Mouse (Mus musculus) midbrain, embryonic 15.5 days (tissue): ENCODE data around the gene Aicda. TPM values are rescaled to one million over a fixed set of nuclear protein-coding genes. Genes with fewer than 3 reads are reported as not detected.
"Not testable (repeated sequence)": the region's sequence is repeated elsewhere in the genome, so short reads cannot be mapped to it uniquely, and the experiment has no call there.

ENCODE experiments used
- ATAC-seq: fragments of 200-750 bp; cut with Nextera tagmentation; replicated peaks from 2 replicates; pipeline ENCODE4 v1.8.0; 2017; ENCODE audit warnings: moderate TSS enrichment
- H3K27ac ChIP-seq: fragments of 300-500 bp; sonication (generic); 2 replicates; pipeline ENCODE4 v1.5.1; 2015; ENCODE audit warnings: mild to moderate bottlenecking, inconsistent platforms
- H3K27me3 ChIP-seq: fragments of 300-500 bp; sonication (generic); replicated peaks from 2 replicates; pipeline ENCODE4 v1.6.1; 2015; ENCODE audit warnings: inconsistent platforms
- H3K36me3 ChIP-seq: fragments of 300-500 bp; sonication (generic); replicated peaks from 2 replicates; pipeline ENCODE4 v1.6.1; 2015; ENCODE audit warnings: inconsistent platforms
- H3K4me1 ChIP-seq: fragments of 300-500 bp; sonication (generic); 2 replicates; pipeline ENCODE4 v1.6.1; 2015; ENCODE audit warnings: inconsistent platforms
- H3K4me2 ChIP-seq: fragments of 300-500 bp; sonication (generic); 2 replicates; pipeline ENCODE4 v1.6.1; 2015; ENCODE audit warnings: inconsistent platforms, mild to moderate bottlenecking, moderate library complexity
- H3K4me3 ChIP-seq: fragments of 300-500 bp; sonication (generic); 2 replicates; pipeline ENCODE4 v1.5.1; 2015; ENCODE audit warnings: mild to moderate bottlenecking, inconsistent platforms
- H3K9ac ChIP-seq: fragments of 300-500 bp; sonication (generic); 2 replicates; pipeline ENCODE4 v1.6.1; 2015; ENCODE audit warnings: mild to moderate bottlenecking, inconsistent platforms
- H3K9me3 ChIP-seq: fragments of 300-500 bp; sonication (generic); 2 replicates; pipeline ENCODE4 v1.6.1; 2016; ENCODE audit warnings: inconsistent platforms
- WGBS: fragments of 180-500 bp; shearing (Covaris S2); methylation state at CpG from one replicate; pipeline ENCODE4 v1.1.7; 2015; ENCODE audit warnings: mixed read lengths; 5-methylcytosine and 5-hydroxymethylcytosine counted together
- polyA plus RNA-seq: library from polyadenylated mRNA; unstranded; fragments of >200 nt; fragmentation: Nextera tagmentation; extraction: Ambion mirVana; gene quantifications from 2 replicates; pipeline ENCODE4 v1.2.1, GENCODE M21; 2015

Gene Aicda
- polyA plus RNA-seq, 1 experiment from 2014 or later = 0.56 TPM

DNA sequence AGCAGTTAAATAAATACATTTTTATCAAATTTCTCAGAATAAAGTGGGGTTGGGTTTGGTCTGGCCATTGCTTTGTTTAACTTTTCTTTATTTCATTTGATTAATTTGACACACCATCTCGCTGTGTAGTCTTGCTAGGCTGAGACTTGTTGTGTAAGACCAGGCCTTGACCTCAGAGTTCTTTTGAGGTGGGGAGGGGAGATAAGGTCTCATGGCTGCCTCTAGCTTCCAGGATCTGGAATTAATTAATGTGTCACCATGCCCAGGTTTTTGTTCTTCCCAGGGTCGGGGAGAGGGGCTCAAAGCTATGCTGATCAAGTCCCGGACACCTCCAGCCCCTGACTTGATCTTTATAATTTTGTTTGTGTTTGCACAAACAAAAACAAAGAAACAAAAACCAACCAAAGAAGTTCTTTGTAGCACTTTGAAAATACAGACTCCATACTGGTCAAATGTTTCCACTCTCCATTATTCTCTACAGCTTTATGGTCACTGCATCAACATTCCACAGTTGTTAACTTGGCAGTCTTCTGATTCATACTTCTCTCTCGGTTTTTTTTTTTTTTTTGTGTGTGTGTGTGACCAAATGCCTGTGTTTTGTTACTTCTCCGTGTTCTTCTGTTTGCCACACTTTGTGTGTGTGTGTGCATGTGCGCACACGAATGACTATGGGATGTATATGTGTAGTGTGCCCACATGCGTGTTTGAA lies 22.0 kb upstream of the Aicda start:
- Histone ChIP-seq H3K4me1 (no peaks in the 10 kb centered on the region), H3K9ac (no peak overlapping the region), H3K27ac (no peak overlapping the region), H3K4me2 (no peak overlapping the region), H3K27me3 (no peaks in the 10 kb centered on the region), H3K4me3 (no peak overlapping the region), H3K36me3 (no peaks in the 10 kb centered on the region), H3K9me3 (no peaks in the 10 kb centered on the region)
- 75% methylated on average over 8 of the region's 8 CpGs for WGBS
- ATAC-seq = no peak

GRCm38 (mm10) chr6:122532883-122533302 lies 20.7 kb upstream of the Aicda start:
- H3K4me1 ChIP-seq = no peaks in the 10 kb centered on the region
- no peak for ATAC-seq
- H3K9me3 ChIP-seq = no peaks in the 10 kb centered on the region
- no peak overlapping the region for H3K9ac ChIP-seq
- no peak overlapping the region for H3K4me3 ChIP-seq
- H3K27ac ChIP-seq = no peak overlapping the region
- peak overlapping the region; percentile 30 for H3K4me2 ChIP-seq
- no peaks in the 10 kb centered on the region for H3K27me3 ChIP-seq
- WGBS = 13% methylated on average over 4 of the region's 4 CpGs
- H3K36me3 ChIP-seq = no peaks in the 10 kb centered on the region

GRCm38 (mm10) chr6:122534032-122534431 lies 19.6 kb upstream of the Aicda start:
- Histone ChIP-seq H3K4me2 (no peak overlapping the region), H3K36me3 (no peaks in the 10 kb centered on the region), H3K9ac (no peak overlapping the region), H3K9me3 (no peaks in the 10 kb centered on the region), H3K4me3 (no peak overlapping the region), H3K27ac (no peak overlapping the region), H3K4me1 (no peaks in the 10 kb centered on the region), H3K27me3 (no peaks in the 10 kb centered on the region)
- 25% methylated on average over 3 of the region's 3 CpGs for WGBS
- ATAC-seq = no peak

GRCm38 (mm10) chr6:122539564-122539963 lies 14.0 kb upstream of the Aicda start:
- Histone ChIP-seq H3K4me1 (no peaks in the 10 kb centered on the region), H3K27me3 (no peaks in the 10 kb centered on the region), H3K36me3 (no peaks in the 10 kb centered on the region), H3K27ac (no peak overlapping the region), H3K9me3 (no peaks in the 10 kb centered on the region), H3K4me2 (no peak overlapping the region), H3K4me3 (no peak overlapping the region), H3K9ac (no peak overlapping the region)
- 63% methylated on average over 9 of the region's 9 CpGs for WGBS
- no peak for ATAC-seq

DNA sequence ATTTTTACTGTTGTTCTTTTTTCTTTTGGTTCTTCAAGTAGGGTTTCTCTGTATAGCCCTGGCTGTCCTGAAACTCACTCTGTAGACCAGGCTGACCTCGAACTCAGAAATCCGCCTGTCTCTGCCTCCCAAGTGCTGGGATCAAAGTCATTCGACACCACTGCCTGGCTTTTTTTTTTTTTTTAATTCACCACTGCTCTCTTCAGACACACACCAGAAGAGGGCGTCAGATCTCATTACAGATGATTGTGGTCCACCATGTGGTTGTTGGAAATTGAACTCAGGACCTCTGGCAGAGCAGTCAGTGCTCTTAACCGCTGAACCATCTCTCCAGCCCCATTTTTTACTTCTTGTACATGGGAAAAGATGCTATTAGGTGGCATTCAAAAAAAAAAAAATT lies 11.1 kb upstream of the Aicda start:
- H3K9ac ChIP-seq, H3K4me2 ChIP-seq, H3K27ac ChIP-seq, H3K27me3 ChIP-seq, H3K4me1 ChIP-seq, ATAC-seq, H3K4me3 ChIP-seq, H3K36me3 ChIP-seq, H3K9me3 ChIP-seq: not testable (repeated sequence)
- 79% methylated on average over 5 of the region's 5 CpGs for WGBS

DNA sequence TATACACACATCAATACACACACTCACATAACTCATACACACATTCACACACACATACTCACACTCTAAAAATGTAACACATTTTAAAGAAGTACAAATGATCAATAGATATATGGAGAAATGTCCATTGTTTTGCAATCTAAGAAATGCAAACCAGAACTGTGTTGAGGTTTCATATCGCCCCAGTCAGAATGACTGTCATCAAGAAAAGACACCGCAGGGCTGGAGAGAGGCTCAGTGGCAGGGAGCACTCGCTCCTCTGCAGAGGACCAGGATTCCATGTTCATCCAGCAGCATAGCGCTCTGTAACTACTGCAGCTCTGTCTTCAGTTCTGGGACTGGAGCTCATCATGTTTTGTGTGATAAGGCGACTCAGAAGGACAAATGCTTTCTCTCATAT lies 10.0 kb upstream of the Aicda start:
- no peaks in the 10 kb centered on the region for H3K4me1 ChIP-seq
- no peak overlapping the region for H3K9ac ChIP-seq
- no peak overlapping the region for H3K4me2 ChIP-seq
- WGBS = 80% methylated on average over 5 of the region's 5 CpGs
- no peak for ATAC-seq
- no peaks in the 10 kb centered on the region for H3K36me3 ChIP-seq
- no peaks in the 10 kb centered on the region for H3K9me3 ChIP-seq
- H3K4me3 ChIP-seq = no peak overlapping the region
- no peak overlapping the region for H3K27ac ChIP-seq
- no peaks in the 10 kb centered on the region for H3K27me3 ChIP-seq

DNA sequence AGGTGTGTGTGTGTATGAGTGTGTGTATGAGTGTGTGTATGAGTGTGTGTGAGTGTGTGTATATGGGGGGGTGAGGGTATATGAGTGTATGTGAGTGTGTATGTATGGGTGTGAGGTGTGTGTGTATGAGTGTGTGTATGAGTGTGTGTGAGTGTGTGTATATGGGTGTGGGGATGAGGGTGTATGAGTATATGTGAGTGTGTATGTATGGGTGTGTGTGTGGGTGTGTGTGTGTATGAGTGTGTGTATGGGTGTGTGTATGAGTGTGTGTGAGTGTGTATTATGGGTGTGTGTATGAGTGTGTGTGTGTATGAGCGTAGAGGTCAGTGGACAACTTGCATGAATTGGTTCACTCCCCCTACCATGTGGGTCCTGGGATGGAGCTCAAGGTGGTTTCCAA lies 8.9 kb upstream of the Aicda start:
- Histone ChIP-seq H3K4me1 (no peaks in the 10 kb centered on the region), H3K27me3 (no peaks in the 10 kb centered on the region), H3K27ac (no peak overlapping the region), H3K9ac (no peak overlapping the region), H3K9me3 (no peaks in the 10 kb centered on the region), H3K36me3 (no peaks in the 10 kb centered on the region), H3K4me3 (no peak overlapping the region), H3K4me2 (no peak overlapping the region)
- 88% methylated on average over 1 of the region's 1 CpGs for WGBS
- no peak for ATAC-seq

DNA sequence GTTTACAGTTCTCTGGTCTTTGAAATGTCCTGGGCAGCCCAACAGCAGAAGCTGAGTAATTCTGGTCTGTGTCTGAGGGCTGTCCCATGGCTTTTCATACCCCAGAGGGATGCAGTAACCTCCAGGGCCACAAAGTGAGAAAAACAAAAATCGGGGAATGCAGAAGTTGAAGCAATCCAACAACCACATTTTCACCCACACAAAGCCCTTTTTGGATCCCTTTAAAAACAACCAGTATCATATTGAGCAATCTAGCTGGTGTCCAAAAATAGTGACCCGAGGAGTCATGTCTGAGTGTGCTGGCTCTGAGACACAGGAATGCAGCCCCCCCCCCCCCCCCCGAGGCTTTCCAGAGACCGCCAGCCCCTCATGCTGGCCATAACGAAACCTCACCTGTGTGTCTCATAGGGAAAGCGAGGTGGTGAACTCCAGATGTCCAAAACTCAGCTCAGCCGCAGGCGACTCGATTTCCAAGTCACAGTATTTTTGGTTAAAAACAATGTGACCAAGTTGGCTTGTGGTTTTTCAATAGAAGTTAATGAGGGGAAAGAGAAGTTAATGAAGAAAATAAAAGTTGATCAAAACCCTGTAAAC lies 8.2 kb upstream of the Aicda start:
- Histone ChIP-seq H3K9me3 (no peaks in the 10 kb centered on the region), H3K4me1 (no peaks in the 10 kb centered on the region), H3K27me3 (no peaks in the 10 kb centered on the region), H3K27ac (no peak overlapping the region), H3K9ac (no peak overlapping the region), H3K4me2 (no peak overlapping the region), H3K36me3 (no peaks in the 10 kb centered on the region), H3K4me3 (no peak overlapping the region)
- WGBS = 79% methylated on average over 9 of the region's 9 CpGs
- ATAC-seq = no peak

GRCm38 (mm10) chr6:122545948-122546347 lies 7.7 kb upstream of the Aicda start:
- Histone ChIP-seq H3K36me3 (no peaks in the 10 kb centered on the region), H3K9ac (no peak overlapping the region), H3K4me2 (no peak overlapping the region), H3K4me1 (no peaks in the 10 kb centered on the region), H3K27ac (no peak overlapping the region), H3K9me3 (no peaks in the 10 kb centered on the region), H3K27me3 (no peaks in the 10 kb centered on the region), H3K4me3 (no peak overlapping the region)
- WGBS = 87% methylated on average over 10 of the region's 10 CpGs
- ATAC-seq = no peak

DNA sequence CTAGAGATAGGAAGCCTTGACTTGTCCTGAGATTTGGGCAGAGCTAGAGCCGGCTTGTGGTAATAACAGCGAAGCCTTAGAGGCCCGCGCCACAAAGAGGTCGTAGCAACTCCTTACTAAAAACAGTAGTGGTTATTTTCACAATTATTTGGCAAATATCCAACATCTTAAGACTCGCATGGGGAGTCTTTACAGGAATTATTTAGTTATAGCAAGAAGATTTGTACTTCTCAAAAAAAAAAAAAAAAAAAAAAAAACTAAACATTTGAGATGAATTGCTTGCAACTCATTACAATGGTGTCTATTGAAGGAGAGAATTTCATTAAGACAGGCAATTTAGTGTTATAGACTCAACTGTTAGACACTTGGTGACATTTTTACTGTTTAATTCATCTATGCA lies 501 bp downstream of the Aicda start:
- peaks cover 7% of the 10 kb centered on the region for H3K4me1 ChIP-seq
- H3K27ac ChIP-seq = no peak overlapping the region
- no peaks in the 10 kb centered on the region for H3K9me3 ChIP-seq
- H3K4me2 ChIP-seq = no peak overlapping the region
- no peaks in the 10 kb centered on the region for H3K36me3 ChIP-seq
- no peaks in the 10 kb centered on the region for H3K27me3 ChIP-seq
- WGBS = 86% methylated on average over 6 of the region's 6 CpGs
- H3K4me3 ChIP-seq = no peak overlapping the region
- ATAC-seq = no peak
- no peak overlapping the region for H3K9ac ChIP-seq

DNA sequence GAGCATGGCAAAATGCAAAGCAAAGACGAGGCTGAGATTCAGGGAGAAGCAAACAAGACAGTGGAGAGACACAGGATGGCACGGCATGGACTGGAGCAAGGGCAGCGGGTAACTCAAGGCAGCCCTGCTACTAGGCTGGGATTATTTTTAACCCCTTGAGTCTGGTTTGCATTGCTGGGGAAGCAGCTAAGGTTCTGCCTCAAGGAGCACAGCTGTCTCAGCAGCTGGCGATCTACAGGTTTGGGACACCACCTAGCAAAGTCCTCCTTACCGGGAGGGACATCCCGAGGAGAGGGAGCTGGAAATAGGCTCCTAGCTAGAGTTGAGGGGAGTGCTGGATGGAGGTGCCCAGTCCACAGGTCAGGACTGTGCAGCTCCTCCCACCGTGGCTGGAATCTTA lies 1.7 kb downstream of the Aicda start:
- no peak overlapping the region for H3K4me2 ChIP-seq
- H3K36me3 ChIP-seq = no peaks in the 10 kb centered on the region
- H3K4me1 ChIP-seq = peaks cover 7% of the 10 kb centered on the region
- no peaks in the 10 kb centered on the region for H3K9me3 ChIP-seq
- no peak for ATAC-seq
- H3K4me3 ChIP-seq = no peak overlapping the region
- H3K27me3 ChIP-seq = no peaks in the 10 kb centered on the region
- H3K27ac ChIP-seq = no peak overlapping the region
- H3K9ac ChIP-seq = no peak overlapping the region
- WGBS = 43% methylated on average over 7 of the region's 7 CpGs

DNA sequence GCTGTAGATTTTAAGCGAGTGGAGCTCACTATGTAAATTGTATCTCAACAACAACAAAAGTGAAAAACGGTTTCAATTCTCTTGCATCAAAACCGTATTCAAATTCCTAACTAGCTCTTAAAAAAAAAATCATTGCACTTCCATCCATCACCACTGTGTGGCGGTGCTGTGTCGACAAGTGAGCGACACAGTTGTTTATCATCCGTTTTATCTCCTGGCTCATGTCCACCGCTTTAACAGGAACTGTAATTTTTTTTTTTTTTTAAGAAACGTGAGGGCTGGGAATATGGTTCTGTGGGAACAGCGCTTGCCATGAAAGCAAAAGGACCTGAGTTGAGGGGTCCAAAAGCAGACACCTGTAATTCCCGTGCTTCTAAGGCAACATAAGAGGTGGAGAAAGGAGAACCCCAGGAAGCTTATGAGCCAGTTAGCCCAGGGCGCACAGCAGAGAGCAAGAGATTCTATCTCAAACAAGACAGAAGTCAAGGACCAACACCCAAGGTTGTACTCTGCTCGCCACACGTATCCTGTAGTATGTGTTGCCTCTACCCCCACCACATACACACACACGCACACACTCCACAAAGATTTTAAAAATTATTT lies 3.5 kb downstream of the Aicda start:
- ATAC-seq = peak; percentile 27
- no peak overlapping the region for H3K9ac ChIP-seq
- no peaks in the 10 kb centered on the region for H3K36me3 ChIP-seq
- no peaks in the 10 kb centered on the region for H3K9me3 ChIP-seq
- peak overlapping the region; percentile 49 for H3K4me2 ChIP-seq
- WGBS = 26% methylated on average over 15 of the region's 15 CpGs
- H3K4me3 ChIP-seq = peak overlapping the region; percentile 30
- H3K27me3 ChIP-seq = peaks cover 4% of the 10 kb centered on the region; the same call in 1 of the 2 replicates
- peaks cover 12% of the 10 kb centered on the region for H3K4me1 ChIP-seq
- no peak overlapping the region for H3K27ac ChIP-seq

DNA sequence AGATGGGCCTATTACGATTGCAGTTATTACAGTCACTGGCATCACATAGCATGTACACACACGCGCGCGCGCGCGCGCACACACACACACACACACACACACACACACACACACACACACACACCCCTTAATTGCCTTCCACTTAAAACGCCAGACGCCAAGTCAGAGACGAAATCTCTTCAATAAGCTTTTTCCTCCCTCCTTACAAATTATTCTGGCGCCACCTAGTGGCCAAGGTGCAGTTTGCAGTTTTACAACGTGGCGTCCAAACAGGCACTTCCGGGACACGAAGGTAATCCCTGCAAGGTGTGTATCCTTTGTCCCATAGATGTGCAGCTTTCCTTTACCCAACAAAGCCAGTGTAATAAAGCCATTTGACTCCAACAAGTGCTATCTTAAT lies 6.8 kb downstream of the Aicda start:
- Histone ChIP-seq H3K27me3 (peaks cover 4% of the 10 kb centered on the region; the same call in 1 of the 2 replicates), H3K4me1 (peaks cover 21% of the 10 kb centered on the region), H3K4me3 (peak overlapping the region; percentile 10; the same call in 1 of the 2 replicates), H3K36me3 (no peaks in the 10 kb centered on the region), H3K27ac (no peak overlapping the region), H3K9ac (no peak overlapping the region), H3K9me3 (no peaks in the 10 kb centered on the region), H3K4me2 (peak overlapping the region; percentile 40)
- ATAC-seq = peak; percentile 44
- 15% methylated on average over 17 of the region's 17 CpGs for WGBS
